Mouse (Mus musculus) urinary bladder, postnatal 4 days (tissue): ENCODE measurements around the gene Nebl.

ENCODE experiments used
- DNase-seq, 2 experiments: peaks; one replicate each; pipeline ENCODE4 v3.0.0; 2021 to 2022; ENCODE audit warnings: low spot score in 2 of 2

Gene Nebl

GRCm38 (mm10) chr2:17638631-17639030, 92.6 kb downstream of the Nebl start:
- DNase-seq = no peak

DNA sequence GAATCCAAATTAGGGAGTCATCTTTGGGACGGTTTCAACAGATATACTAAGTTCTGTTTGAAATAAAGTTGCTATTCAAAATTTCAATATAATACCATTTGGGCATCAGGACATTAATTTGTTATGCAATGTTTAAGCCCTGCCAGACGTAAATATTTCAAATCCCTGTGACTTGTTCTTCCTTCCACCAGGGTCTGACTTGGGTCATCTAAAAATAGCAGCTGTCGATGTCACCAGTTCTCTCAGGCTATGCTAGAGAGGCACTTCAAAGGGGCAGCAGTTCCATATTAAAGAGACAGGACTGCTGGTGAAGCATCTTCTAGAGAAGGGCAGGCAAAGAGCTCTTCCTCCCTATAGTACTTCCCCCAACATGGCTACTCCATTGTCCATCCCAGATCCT, 107.3 kb downstream of the Nebl start:
- no peak for DNase-seq

DNA sequence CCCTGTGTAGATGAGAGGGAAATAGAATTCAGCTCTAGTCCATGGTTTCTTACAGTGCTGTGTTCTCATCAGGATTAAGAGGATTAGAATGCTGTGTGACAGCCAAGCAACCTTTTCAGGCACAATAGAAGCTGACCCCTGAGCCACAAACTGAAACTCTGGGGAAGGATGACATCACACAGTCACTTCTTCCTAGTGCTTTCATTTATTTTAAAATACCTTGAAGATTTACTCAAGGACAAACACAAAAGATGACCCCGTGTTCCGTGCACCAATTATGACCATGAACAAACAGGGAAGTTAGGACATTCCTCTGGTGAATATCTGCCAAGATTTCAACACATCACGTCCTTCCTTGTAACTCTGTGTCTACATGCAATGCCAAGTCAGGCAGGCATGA, 121.0 kb downstream of the Nebl start:
- no peak for DNase-seq

DNA sequence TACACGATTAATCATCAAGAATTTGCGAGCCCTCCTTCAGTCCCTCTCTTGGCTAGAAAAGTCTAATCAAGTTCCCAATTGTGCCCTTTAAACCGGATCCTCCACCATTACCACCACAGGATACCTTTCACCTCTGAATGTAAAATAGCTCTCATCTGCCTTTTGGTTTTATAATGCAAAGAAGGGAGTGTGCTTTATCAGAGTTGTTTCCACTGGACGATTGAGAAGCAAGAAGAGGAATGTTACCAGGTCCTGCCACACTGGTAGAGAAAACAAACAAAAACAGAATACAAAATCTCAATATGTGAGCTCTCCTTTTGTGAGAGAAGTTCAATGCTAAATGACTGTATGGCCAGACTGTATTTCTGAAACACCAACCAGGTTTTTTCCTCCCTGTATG, 127.7 kb downstream of the Nebl start:
- no peak for DNase-seq

GRCm38 (mm10) chr2:17600652-17601051, 130.6 kb downstream of the Nebl start:
- DNase-seq = no peak

DNA sequence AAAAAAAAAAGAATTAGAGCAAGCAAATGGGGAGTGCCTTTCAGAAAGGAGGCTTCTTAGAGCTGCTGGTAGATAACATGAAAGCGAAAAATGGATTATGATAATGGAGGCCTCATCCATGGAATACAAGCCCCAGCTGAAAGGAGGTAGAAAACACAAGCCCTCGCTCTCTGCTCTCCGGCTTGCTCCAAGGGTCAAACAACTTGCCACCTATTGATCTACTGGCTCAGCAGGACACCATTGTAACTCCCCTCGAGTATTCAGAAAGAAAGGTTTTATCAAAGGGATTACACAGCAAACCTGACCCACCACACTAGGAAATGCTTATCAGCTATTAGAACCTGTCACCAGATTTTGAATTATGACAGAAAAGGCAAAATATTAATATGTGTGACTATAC, 131.4 kb downstream of the Nebl start:
- no peak for DNase-seq

DNA sequence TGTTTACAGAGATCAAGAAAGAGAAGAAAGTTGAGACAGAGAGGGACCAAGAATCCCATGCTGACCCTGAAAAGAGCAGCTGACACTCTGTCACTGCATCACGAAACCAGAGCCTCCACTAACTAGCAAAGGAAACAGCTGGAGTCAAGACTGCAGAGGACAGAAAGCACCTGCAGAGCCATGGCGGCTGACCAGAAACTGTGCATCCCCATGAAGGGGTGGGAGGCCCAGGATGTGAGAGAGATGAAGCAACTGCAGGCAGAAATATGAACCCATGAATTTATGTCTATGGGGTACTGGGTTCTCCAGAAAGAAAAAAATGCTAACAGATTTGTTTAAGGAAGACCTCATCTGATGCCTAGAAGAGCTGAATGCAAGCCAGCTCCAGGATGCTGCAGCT, 133.3 kb downstream of the Nebl start:
- no peak for DNase-seq

- no peak for DNase-seq
Observed at GRCm38 (mm10) chr2:17589669-17590068, 141.6 kb downstream of the Nebl start.

- DNase-seq = no peak
Observed at GRCm38 (mm10) chr2:17585329-17585992, 145.8 kb downstream of the Nebl start.

GRCm38 (mm10) chr2:17575648-17576047, 155.6 kb downstream of the Nebl start:
- no peak for DNase-seq

GRCm38 (mm10) chr2:17571716-17572115, 159.5 kb downstream of the Nebl start:
- no peak for DNase-seq

DNA sequence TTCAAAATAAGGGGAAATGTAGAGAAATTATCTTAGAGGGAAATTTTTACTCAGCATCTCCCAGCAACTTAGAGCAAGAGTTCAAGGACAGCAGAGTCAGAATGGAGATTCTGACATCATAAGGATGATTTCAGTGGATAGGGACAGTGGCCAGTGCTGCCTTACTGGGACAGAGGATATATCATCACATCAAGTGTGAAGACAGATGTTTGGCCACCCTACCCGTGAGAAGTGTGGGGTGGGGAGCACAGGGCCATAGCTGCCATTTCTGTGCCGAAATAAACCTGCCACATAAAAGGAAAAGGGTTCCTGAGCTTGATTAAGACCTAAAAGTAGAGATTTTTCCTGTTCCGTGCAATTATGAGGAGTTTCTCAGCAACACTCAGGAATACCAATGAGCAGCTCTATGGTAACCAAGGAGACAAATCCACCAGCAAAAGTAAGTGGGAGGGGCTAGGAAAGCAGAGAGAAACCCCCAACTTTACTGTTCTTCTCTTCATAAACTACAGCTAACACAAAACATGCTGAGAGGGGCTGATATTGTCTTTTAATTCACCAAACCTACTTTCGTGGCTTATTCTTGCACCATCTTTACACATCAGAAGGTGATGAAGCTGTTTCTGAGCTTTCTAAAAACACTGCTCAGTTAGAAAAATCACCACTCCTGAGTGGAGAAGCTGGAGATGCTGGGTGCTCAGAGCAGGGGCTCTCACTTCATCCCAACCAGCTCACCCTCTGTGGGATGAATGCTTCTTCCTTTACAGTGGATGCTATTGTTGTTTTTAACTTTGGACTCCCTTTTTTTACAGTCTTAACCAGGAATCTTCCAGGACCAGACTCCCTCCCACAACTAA, 172.1 kb downstream of the Nebl start:
- DNase-seq = no peak

DNA sequence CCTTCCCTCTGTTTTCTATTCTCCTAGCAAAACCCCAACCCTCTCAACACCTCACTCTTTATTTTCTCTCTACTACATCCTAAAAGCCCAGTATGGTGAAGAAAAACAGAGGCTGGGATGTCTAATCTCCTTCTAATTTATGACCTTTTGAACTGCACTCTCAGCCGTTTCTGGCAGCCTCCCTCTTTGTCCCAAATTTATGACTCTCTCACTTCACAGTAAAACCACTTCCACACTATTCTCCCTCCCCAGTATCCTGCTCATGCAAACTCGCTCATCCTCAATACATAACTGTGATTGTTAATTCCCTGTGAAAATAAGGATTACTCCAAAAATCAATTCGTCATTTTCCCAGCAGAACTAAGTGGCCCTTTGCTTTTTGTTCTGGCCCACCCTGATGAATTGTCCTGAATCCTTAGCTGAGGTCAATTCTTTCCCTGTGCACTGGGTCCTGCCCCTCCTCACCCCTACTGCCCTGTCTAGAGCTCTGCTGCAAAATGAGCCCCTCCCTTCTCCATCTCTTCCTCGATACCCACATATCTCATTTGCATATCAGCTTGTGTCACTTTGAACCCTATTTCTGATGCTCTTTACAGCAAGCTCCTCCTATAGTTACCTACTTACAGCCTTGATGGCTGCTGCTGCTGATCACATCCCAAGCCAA, 181.2 kb downstream of the Nebl start:
- DNase-seq = no peak

DNA sequence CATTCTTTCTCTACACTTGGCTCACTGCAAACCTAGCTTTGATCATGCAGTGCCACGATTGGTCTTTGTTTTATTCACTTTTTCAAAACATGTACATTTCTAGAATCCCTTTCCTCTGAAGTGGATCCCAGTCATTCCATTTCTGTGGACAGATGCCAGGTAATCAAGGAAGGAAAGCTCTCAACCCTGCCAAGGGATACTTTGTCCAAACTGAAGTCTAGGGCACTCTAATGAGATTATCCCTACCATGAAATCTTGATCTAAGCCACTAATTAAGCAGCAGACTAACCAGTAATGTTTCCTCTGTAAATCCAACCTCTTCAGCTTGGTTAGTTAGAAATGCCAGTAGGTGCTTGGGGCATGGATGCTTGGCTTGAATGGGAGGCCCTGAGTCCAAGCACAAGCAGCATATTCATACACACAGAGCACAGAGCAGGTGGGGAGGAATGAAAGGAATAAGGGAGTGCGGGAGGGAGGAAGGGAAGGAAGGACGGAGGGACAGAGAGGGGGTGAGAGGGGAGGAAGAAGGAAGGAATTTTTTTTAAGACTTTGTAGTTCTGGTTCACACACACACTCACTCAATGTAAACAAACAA, 184.8 kb downstream of the Nebl start:
- no peak for DNase-seq

GRCm38 (mm10) chr2:17539737-17540136, 191.5 kb downstream of the Nebl start:
- no peak for DNase-seq

- no peak for DNase-seq
Observed at GRCm38 (mm10) chr2:17538493-17538892, 192.8 kb downstream of the Nebl start.

DNA sequence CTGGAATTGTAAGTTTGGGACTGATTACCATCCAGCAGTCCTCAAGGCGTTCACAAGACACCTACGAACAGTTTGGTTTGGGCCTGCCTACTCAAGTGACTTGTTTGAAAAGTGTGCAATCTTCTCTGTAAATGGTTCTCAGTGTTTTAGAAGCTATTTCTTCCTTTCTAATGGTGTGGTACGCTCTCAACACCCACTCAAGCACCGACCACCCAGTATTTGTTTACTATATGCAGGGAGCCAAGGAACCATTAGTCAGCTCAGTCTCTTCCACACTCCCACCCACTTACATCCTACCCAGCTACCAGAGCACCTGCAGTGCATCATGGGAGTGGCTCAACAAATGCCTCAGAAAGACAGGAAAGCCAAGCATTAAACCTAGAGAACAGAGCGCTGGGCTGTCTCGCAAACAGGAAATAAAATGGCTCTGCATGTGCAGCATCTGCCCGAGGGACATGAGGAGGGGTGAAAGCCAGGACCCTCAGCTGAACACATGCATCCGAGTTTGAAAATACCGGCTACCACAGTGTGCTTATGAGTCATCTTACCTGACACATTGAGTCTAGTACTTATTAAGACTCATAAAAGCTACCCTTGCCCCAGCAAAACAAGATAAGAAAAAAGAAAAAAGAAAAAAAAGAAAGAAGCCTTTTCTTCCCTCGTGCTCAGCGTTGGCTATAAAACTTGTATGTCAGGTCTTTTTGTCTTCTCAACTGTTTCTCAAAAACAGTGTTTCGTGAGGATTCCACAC, 199.7 kb downstream of the Nebl start:
- DNase-seq = no peak

- DNase-seq = no peak
Observed at GRCm38 (mm10) chr2:17525739-17526526, 205.3 kb downstream of the Nebl start.

GRCm38 (mm10) chr2:17525211-17525610, 206.1 kb downstream of the Nebl start:
- no peak for DNase-seq

- no peak for DNase-seq
Observed at GRCm38 (mm10) chr2:17524205-17524978, 206.9 kb downstream of the Nebl start.
